9 mouse cellular contexts compared by ENCODE assay signal in the genomic region with DNA sequence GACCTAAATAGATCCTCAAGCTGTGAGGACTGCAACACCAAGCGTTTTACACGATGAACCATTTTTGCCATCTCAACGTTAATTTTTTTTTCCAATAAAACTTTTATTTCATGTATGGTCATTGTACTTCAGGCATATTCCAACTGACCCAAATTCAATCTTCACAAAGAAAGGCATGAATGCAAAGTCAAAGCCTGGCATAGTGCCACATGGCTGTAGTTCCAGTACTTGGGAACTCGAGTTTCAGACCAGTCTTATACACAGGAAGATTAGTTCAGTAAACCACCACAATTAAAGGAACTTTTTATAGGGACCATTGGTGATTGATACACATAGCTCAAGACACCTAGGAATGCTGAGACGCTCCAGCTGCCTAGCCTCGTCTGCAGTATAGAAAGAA.
DNase-seq lines count a peak whose midpoint lies in the region; ATAC-seq and TF ChIP-seq lines count a peak whose summit lies in the region.
"Had no signal": no experiment of that assay in that cellular context is flagged by ENCODE, and none has a peak within 500 bp of the region (broad histone marks: within the 10 kb centered on the region; RNA-seq: fewer than 3 reads in every experiment).

No protein-coding gene starts in this region.

- H3K4me2 ChIP-seq in limb, embryonic 14.5 days (replicated peaks; ENCODE audit: low read depth, low read length, severe bottlenecking): no peak overlapping the region

- no peak overlapping the region for H3K9ac ChIP-seq in limb, embryonic 14.5 days (ENCODE audit: low read depth, low read length, severe bottlenecking)

- ATAC-seq in limb, embryonic 14.5 days (ENCODE audit: low FRiP score, low read depth): no peak

- 77% methylated on average over 6 of the region's 6 CpGs for WGBS in limb, embryonic 14.5 days
- whole genome bisulfite sequencing in limb, embryonic 10.5 days: 90% methylated on average over 6 of the region's 6 CpGs

- H3K27ac ChIP-seq in gastrocnemius, adult 2 months: 0 out of 2 replicates have a peak overlapping the region, but pooled peaks have one; percentile 0
- H3K27ac ChIP-seq in limb, embryonic 14.5 days (replicated peaks; ENCODE audit: low read depth, low read length): no peak overlapping the region
- H3K27ac ChIP-seq in limb, embryonic 10.5 days: no peak overlapping the region
- H3K27ac ChIP-seq: hindbrain, embryonic 10.5 days had no signal

- no peak for TF ChIP-seq POLR2A in limb, embryonic 14.5 days (IDR thresholded peaks at IDR 0.05; ENCODE audit: borderline replicate concordance, extremely low read depth, insufficient read depth, insufficient read length)

- intact Hi-C loops in gastrocnemius, adult 2 months (cut with DNase I): no loop called here

- H3K4me3 ChIP-seq in gastrocnemius, adult 2 months: no peak overlapping the region
- no peak overlapping the region for H3K4me3 ChIP-seq in limb, embryonic 14.5 days (replicated peaks; ENCODE audit: low read length)
- H3K4me3 ChIP-seq in limb, embryonic 10.5 days: no peak overlapping the region
- H3K4me3 ChIP-seq: erythroblast, embryonic 14.5 days; hindbrain, embryonic 10.5 days had no signal

- H3K36me3 ChIP-seq in limb, embryonic 14.5 days (ENCODE audit: control insufficient read depth, insufficient read depth, low read length): peaks cover 10% of the 10 kb centered on the region; the same call in 1 of the 2 replicates
- H3K36me3 ChIP-seq in limb, embryonic 10.5 days: peaks cover 47% of the 10 kb centered on the region

- H3K4me1 ChIP-seq in limb, embryonic 14.5 days (ENCODE audit: control insufficient read depth, insufficient read depth, low read length): no peaks in the 10 kb centered on the region
- H3K4me1 ChIP-seq in limb, embryonic 10.5 days: no peaks in the 10 kb centered on the region
- H3K4me1 ChIP-seq: hindbrain, embryonic 10.5 days had no signal

- no peaks in the 10 kb centered on the region for H3K9me3 ChIP-seq in limb, embryonic 14.5 days (ENCODE audit: control insufficient read depth, low read length)
- H3K9me3 ChIP-seq in limb, embryonic 10.5 days (replicated peaks): no peaks in the 10 kb centered on the region
- H3K9me3 ChIP-seq: hindbrain, embryonic 10.5 days had no signal

- DNase-seq in gastrocnemius, adult 2 months: peak; percentile 34
- no peak for DNase-seq in gastrocnemius, postnatal 25 days
- peak; percentile 14 for DNase-seq in limb, embryonic 14.5 days (ENCODE audit: low spot score)
- DNase-seq in limb, embryonic 10.5 days (ENCODE audit: low spot score): no peak
- peak; percentile 24 for DNase-seq in NIH3T3 (ENCODE audit: low read depth)
- DNase-seq in cerebellum, postnatal 14 days: peak; percentile 25 to 37
- no peak for DNase-seq in spleen, adult 12 weeks (ENCODE audit: low spot score)

- H3K27me3 ChIP-seq in limb, embryonic 14.5 days (ENCODE audit: control insufficient read depth, insufficient read depth, low read length): no peaks in the 10 kb centered on the region
- no peaks in the 10 kb centered on the region for H3K27me3 ChIP-seq in limb, embryonic 10.5 days (ENCODE audit: low read depth, poor library complexity, severe bottlenecking)

- TF ChIP-seq CTCF in gastrocnemius, adult 2 months (IDR thresholded peaks at IDR 0.05): no peak

Comparison
In these comparisons a context has a peak if more than half of its experiments do, and no peak if none do; other contexts are left out.
1. DNase-seq: peak in gastrocnemius, adult 2 months (single experiment), limb, embryonic 14.5 days (single experiment), NIH3T3 (single experiment) and cerebellum, postnatal 14 days (2 of 2); none in gastrocnemius, postnatal 25 days (single experiment), limb, embryonic 10.5 days (single experiment) and spleen, adult 12 weeks (single experiment).